Mouse (Mus musculus): ENCODE results near the gene Nlgn1.

DNA sequence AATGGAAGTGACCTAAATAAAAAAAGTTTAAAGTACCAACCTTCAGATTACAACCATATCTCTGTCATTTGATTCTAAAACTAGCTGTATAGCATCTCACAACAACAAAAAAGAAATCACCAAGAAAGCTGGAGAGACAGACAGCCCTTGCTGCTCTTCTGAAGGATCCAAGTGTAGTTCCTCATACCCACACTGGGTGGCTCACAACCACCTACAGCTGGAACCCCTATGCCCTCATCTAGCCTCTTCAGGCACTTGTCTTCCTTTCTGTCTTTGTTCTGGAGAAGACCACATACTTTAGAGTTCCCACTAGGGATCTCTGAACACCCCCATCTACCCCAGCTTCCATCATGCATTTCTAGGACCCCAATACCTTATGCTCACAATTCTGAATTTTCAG lies 236.7 kb downstream of the Nlgn1 start:
- no peak for TF ChIP-seq CTCF (IDR thresholded peaks at IDR 0.05; ENCODE audit: low read depth)
- no peak for TF ChIP-seq EP300 (IDR thresholded peaks at IDR 0.05; ENCODE audit: low read depth)

Data from liver, embryonic 14.5 days (tissue).